Mouse (Mus musculus) activated CD4-positive, CD25-positive, alpha-beta regulatory T cell, adult 4 months (primary cell): ENCODE measurements around the gene Lrrc32. TPM values are rescaled to one million over a fixed set of nuclear protein-coding genes. Genes with fewer than 3 reads are reported as not detected.

Experiments
- ATAC-seq: one replicate; pipeline ENCODE4 v1.8.0; 2017
- polyA plus RNA-seq, 2 experiments: library from polyadenylated mRNA; unstranded; fragments of 100-300 nt; shearing (Covaris generic); gene quantifications; one replicate each; pipeline ENCODE4 v1.2.1; 2017

Lrrc32 gene
- 10 to 100 TPM; 57.2 to 89.2 TPM for polyA plus RNA-seq

DNA sequence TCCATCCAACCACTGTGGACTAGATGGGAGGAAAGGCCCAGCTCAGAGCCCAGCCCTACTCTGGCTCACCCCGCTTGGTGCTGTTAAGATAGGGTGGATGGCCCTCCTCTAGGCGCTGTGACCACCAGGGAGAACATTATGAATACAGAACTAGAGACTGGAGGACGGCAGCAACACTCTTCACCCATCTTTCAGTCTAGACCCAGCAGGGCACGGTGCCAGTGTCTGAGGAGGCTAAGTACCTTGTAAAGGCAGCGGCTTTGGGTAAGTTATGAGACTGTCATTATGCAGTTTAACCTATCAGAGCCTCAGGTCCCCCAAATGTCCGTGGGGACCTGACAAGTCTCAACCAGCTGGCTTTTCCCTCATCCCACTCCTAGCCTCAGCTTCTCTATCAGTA, at the start of gene Lrrc32:
Gene Lrrc32 (plus strand): TSS at position 153 of the 400 bp plus-strand sequence.
- no peak for ATAC-seq

GRCm38 (mm10) chr7:98439956-98440466, 49.1 kb upstream of the Lrrc32 start, which contains the start of gene Gucy2d:
Gene Gucy2d, plus strand, starts transcription at chr7:98440416.
- no peak for ATAC-seq

- ATAC-seq: no peak
Measured at GRCm38 (mm10) chr7:98446873-98447272, 42.2 kb upstream of the Lrrc32 start.

DNA sequence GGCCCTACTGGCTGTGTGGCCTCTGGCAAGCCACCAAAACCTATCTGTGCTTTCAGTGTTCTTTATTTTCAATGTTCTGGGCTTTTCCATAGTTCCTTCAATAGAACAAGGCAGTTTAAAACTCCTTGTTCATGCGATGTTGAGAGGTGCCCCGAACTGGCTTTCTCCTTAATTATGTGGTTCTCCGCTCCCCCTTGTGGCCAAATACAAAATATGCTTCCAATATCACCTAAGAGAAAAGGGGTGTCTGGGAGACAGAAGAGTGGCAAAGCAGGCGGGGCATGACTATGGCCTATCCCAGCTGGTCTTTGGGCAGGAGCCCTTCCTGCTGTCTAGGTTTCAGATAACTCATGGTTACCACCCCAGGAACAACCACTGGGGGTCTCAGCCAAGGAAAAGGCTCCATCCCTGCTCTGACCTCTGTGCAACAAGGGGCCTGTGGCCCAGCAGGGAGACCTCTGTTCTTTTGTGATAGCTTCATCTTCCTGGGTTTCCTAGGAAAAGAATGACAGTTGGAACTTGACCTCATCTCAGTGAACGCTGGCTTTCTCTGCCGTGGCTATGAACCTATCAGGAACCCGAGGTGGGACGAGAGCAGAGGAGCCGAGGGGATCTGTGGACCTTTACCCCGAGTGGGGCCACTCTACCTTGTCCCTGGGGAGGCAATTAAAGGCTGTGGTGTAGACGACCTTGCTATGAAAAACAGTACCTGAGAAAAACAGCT, 41.3 kb upstream of the Lrrc32 start:
- no peak for ATAC-seq

DNA sequence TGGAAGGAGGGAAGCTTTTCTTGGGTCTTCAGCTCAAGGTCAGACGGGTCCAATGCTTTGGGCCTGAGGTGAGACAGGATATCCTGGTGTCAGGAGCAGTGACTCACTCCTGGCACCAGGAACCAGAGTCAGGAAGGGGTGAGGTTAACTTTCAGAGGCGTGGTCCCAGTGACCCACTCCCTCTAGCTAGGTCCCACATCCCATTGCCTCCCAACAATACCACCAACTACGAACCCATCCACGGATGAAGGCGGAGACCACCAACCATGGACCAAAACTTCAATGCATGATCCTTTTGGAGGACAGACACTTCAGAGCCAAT, 40.8 kb upstream of the Lrrc32 start:
- no peak for ATAC-seq

DNA sequence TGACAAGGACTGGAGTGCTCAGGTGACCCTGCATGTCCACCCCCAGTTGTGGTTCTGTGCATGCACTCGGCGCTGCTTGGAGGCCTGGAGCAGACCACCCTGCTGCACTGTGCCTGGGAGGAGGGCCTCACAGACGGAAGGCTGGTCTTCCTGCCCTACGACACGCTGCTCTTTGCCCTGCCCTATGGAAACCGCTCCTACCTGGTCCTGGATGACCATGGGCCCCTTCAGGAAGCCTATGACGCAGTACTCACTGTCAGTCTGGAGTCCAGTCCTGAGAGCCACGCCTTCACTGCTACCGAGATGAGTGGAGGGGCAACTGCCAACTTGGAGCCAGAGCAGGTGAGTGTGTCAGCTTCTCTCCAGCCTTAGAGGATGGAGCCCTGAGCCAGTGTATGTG, 39.4 kb upstream of the Lrrc32 start:
- no peak for ATAC-seq

GRCm38 (mm10) chr7:98454397-98455120, 34.5 kb upstream of the Lrrc32 start:
- no peak for ATAC-seq

DNA sequence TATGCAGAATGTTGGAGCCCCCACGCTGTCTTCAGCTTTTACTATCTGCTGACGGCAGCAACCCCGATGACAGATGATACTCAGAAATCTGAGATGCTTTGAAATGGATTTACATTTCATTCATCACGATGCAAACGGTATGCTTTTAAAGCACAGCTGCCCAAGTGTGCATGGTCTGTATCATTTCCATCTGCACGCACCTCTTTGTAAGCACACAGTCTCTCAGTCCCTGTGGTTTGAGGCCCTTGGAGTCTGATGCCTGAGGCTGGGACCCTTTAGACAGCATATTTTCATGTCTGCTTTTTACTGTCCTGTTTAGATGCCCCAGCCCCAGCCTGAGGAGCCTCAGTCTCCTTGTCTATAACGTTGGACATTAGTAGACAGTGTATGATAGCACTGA, 28.8 kb upstream of the Lrrc32 start:
- ATAC-seq: no peak

GRCm38 (mm10) chr7:98469089-98469488, 20.0 kb upstream of the Lrrc32 start:
- peak; percentile 91 for ATAC-seq

GRCm38 (mm10) chr7:98472529-98472928, 16.6 kb upstream of the Lrrc32 start:
- ATAC-seq: no peak

GRCm38 (mm10) chr7:98474558-98474957, 14.5 kb upstream of the Lrrc32 start:
- ATAC-seq: no peak

- ATAC-seq: no peak
Measured at GRCm38 (mm10) chr7:98477153-98477552, 11.9 kb upstream of the Lrrc32 start.

DNA sequence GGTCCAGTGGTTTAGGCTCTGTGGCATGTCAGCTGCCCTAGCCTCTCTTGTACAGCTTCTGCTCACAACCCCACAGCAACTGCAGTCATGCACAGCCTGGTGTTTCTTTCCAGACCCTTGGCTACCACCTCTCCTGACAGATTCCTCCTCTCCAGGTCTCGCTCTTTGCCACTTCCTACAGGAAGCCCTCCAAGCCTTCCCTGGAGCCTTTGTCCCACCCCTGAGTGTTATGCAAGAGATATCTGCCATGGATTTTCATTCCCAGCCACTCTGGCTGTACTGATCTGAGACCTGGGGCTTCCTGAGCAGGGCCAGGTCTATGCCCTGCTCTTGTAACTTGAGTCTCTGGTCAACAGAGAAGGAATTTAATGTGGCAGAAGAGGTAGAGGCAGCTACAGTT, 8.6 kb upstream of the Lrrc32 start:
- ATAC-seq: no peak

DNA sequence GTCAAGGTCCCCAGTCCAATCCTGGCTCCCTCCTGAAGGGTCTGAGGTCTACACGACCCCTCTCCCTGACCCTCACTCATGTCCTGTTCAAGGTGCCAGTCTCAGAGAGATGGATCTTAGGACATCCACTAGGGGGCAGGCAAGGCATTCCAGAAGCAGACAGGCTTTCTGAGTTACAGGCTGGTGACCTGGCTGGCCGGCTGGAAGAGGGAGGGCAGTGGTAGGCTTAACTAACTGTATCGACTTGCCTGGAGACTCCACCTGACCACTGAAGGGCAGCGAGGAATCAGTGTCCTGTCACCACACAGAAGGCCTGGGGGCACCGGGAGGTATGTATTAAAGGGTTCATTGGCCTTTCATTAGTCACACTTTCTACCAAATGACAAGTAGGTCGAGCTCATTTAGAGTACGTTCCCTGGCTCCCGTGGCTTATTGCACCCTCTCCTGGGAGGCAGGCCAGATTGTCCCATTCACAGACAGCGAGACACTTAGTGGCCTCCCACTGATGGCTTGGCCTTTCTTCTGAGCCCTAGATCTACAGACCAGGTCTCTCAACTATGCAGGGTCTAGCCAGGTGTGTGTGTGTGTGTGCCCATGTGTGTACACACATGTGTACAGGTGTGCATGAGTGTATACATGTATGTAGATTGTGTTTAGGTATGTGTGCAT, 7.9 kb upstream of the Lrrc32 start:
- peak; percentile 48 for ATAC-seq

- ATAC-seq: no peak
Measured at GRCm38 (mm10) chr7:98481861-98482260, 7.2 kb upstream of the Lrrc32 start.

- no peak for ATAC-seq
Measured at GRCm38 (mm10) chr7:98482551-98483267, 6.4 kb upstream of the Lrrc32 start.

DNA sequence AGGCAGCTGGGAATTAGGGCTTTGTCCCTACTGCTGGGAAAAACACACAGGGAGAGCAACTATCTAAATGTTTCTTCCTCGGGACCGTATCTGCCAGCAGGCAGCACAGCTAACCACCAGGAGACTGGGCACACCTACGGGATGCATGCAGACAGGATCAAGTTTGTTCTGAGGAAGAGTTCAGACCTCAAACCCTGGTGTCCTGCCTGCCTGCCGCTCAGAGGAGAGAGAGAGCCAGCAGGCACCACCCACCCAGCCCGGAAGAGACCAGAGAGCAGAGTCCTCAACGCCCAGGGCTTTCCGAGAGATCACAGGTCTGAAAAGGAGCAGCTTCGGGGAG, 5.8 kb upstream of the Lrrc32 start:
- no peak for ATAC-seq

DNA sequence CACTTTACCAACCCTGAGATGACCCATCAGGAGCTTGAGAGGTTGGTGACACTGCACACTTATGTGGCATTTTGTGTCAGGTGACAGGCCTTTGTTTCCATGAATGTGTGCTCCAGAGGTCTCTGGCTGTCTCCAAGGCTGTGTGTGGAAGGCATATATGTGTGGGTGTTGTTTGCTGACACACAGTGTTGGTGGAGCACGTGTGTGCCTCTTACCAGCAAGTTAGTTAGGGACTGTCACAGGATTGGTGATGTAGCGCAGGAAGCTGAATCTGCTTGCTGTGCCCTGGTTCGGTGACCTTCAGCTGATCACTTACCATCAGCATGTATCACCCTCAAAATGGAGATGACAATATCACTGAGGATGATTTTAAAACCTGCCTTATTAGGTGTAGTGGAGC, 4.2 kb upstream of the Lrrc32 start:
- ATAC-seq: no peak

DNA sequence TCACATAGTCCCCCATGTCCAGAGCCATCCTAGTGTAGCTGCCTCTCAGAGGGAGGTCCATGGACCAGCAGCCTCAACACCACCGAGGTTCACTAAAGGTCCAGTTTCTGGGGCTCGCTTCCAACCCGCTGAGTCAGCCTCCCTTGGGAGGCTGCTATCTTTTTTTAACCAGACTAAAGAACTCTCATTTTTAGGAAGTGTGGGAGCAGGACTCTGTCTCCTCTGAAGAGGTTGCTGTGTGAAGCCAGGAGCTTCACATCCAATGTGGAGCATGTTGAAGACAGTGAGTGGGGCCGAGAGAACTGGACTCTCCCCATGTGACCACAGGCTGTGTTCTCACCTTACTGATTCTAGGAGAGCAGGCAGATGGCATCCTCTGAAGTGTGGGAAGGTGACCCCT, 3.6 kb upstream of the Lrrc32 start:
- no peak for ATAC-seq

- no peak for ATAC-seq
Measured at GRCm38 (mm10) chr7:98486471-98486917, 2.6 kb upstream of the Lrrc32 start.

DNA sequence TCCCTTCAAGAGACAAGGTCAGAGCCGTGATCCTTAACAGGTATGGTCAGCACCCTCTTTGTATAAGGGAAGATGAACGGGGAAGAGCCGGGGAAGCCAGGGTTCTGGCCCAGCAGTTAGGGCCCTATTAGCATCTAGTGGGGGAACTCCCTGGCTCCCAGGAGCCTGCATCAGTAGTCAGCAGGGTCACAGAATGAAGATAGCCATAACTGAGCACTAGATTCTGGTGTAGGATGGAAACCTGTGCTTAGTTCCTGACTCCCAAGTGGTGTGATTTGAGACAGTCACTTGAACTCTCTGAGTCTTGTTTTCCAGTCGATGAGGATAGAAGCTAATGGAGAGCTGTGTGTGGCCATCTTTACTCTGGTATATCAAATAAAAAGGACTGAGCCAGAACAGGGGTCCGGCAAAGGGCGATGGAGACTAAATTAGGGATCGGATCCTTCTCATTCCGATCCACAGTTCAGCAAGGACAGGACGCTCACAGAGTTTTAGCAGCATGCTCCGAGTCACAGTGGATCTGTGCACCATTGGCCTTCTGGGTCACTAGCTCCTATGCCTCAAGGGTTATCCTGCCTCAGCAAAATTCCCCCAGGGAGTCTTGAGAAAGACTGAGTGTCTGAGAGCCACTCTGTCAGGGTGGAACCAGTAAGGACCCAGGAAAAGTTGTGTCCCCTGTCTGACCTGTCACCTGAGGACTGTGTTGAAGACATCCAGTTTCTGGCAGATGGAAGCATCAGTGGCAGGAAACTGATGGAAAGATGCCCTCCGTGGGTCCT, 1.7 kb upstream of the Lrrc32 start:
- no peak for ATAC-seq
